Mouse (Mus musculus): ENCODE results near the gene Mpg. TPM values are rescaled to one million over a fixed set of nuclear protein-coding genes. Genes with fewer than 3 reads are reported as not detected.

Mpg gene
- polyA plus RNA-seq (2012; rRNA removed) = 10.4 and 11.1 TPM in 2 replicates

DNA sequence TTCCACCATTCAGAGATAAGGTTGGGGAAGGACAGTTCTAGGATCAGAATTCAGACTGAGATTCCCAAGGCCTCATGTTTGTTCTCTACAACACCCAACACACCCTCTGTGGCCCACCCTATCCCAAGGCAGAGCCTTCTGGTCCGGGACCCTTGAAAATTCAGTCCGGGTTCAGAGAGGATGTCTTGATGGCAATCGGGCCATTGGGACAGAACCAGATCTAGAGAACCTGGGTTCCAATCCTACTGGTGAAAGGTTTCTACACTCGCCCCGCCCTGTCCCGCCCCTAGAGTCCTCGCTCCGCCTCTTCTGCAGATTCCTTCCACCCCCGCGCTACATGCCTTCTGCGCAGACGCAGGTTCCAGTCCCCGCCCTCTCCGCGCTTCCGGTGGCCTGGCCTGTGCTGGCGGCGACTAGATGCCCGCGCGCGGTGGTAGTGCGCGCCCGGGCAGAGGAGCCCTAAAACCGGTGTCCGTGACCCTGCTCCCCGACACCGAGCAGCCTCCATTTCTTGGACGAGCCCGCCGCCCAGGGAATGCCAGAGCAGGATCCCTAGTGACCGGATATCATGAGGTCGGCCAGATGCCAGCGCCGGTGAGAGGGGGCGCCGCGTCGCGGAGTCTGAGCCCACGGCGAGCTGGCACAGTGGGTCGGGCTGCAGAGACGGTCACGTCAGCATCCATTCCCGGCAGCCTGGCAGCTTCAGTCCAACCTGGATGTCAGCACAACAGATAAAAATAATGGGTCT lies at the start of gene Mpg:
Gene Mpg, plus strand, starts transcription at position 382 of the 748 bp plus-strand sequence.
- TF ChIP-seq CTCF (IDR thresholded peaks at IDR 0.05; ENCODE audit: extremely low read depth, insufficient read depth, insufficient read length, insufficient replicate concordance) (no peak), POLR2A (IDR thresholded peaks at IDR 0.05; ENCODE audit: low read depth, low read length) (peak; percentile 94)
- Histone ChIP-seq H3K27ac (ENCODE audit: insufficient read depth, low read length) (peak within 1 kb of the TSS; percentile 76), H3K4me3 (ENCODE audit: extremely low read depth, insufficient read depth, insufficient read length) (peak within 1 kb of the TSS; percentile 86), H3K4me1 (ENCODE audit: control insufficient read depth, insufficient read depth, insufficient read length) (peaks cover 19% of the 10 kb centered on the region), H3K27me3 (ENCODE audit: control insufficient read depth, insufficient read depth, low read length) (peaks cover 9% of the 10 kb centered on the region), H3K36me3 (ENCODE audit: control insufficient read depth, insufficient read depth, low read length) (peaks cover 5% of the 10 kb centered on the region)
- peak; percentile 71 to 90 for DNase-seq (ENCODE audit: low read depth in 1 of 2, low spot score in 2 of 2)
- 4% methylated on average over 47 of the region's 47 CpGs for WGBS

DNA sequence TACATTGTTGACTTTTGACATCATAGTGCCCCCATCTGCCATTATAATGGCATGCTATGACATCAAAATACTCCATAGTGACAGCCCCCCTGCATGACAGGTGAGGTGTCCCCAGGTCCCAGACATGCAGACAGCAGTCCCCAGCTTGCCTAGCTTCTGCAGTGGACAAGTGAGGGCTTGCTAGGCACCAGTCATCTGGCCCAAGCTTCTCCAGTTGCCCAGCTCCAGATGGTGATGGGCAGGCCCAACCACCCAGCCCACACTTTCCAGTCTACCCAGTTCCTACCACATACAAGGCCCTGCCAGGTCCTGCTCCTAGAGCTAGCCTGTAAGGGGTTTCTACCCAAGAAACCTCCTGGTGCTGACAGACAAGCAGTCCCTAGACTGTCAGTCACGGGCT lies 47.8 kb upstream of the Mpg start:
- H3K36me3 ChIP-seq (ENCODE audit: control insufficient read depth, insufficient read depth, low read length) = no peaks in the 10 kb centered on the region
- WGBS = 88% methylated on average over 1 of the region's 1 CpGs
- H3K4me3 ChIP-seq (ENCODE audit: extremely low read depth, insufficient read depth, insufficient read length) = no peak overlapping the region
- no peak overlapping the region for H3K27ac ChIP-seq (ENCODE audit: insufficient read depth, low read length)
- H3K27me3 ChIP-seq (ENCODE audit: control insufficient read depth, insufficient read depth, low read length) = no peaks in the 10 kb centered on the region
- no peaks in the 10 kb centered on the region for H3K4me1 ChIP-seq (ENCODE audit: control insufficient read depth, insufficient read depth, insufficient read length)
- no peak for DNase-seq (ENCODE audit: low read depth in 1 of 2, low spot score in 2 of 2)
- TF ChIP-seq CTCF (IDR thresholded peaks at IDR 0.05; ENCODE audit: extremely low read depth, insufficient read depth, insufficient read length, insufficient replicate concordance) (no peak), POLR2A (IDR thresholded peaks at IDR 0.05; ENCODE audit: low read depth, low read length) (no peak)

DNA sequence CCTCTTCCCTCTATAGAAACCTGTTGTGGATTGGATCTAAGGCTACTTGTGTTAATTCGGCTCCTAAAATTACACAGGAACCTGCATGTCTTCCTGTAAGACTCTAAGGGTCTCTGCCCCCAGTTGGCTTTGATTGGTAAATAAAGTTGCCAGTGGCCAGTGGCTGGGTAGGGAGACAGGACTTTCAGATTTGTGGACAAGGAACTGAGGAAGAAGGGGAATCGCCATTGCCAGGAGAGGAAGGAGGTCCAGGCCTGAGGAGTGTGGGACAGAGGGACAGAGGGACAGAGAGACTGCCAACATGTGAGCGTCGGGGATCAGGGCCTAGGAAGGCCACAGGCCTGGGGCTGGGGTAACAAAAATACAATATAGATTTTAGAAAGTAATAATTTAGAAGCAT lies 45.1 kb upstream of the Mpg start:
- WGBS = 89% methylated on average over 4 of the region's 4 CpGs
- no peak overlapping the region for H3K4me3 ChIP-seq (ENCODE audit: extremely low read depth, insufficient read depth, insufficient read length)

DNA sequence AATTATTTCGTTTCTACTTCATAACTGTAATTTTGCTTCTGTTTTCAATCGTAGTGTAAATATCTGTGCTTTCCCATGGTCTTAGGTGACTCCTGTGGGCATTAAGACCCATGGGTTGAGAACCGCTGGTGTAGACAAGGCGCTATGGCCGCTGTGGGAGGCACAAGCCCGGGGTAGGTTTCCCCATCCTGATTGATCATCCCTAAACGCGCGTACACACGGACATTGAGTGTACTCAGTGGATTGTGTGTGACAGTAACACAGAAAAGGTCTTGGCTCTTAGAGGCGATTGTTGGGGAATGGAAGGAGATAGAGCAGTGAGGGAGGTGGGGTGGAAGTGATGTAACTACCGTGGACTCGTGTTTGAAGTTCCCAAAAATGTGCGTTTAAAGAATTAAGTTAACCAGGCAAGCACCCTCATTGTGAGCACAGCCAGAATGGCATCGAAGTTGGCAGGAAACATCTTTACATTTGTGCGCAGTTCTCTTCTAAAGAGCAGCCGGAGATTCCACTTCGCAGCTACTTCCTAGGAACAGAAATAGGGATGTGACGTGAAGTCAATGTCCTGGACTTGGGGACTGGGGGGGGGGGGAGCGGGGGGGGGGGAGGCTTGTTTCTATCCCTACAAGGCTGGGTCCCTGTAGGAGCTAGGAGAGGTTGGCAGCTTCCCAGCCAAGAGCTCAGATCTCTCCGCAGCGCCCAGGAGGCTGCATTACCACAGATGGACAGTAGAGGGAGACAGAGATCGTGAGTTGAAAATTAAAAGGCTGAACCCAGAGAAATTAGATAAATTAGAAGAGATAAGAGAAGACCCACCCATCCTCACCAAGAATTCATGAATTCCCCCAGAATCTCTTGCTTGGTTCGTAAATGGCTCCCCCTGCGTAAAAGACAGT lies 44.1 kb upstream of the Mpg start:
- TF ChIP-seq POLR2A (IDR thresholded peaks at IDR 0.05; ENCODE audit: low read depth, low read length) (no peak), CTCF (IDR thresholded peaks at IDR 0.05; ENCODE audit: extremely low read depth, insufficient read depth, insufficient read length, insufficient replicate concordance) (peak; percentile 83; the same call in 1 of the 2 replicates)
- Histone ChIP-seq H3K4me1 (ENCODE audit: control insufficient read depth, insufficient read depth, insufficient read length) (no peaks in the 10 kb centered on the region), H3K36me3 (ENCODE audit: control insufficient read depth, insufficient read depth, low read length) (no peaks in the 10 kb centered on the region), H3K4me3 (ENCODE audit: extremely low read depth, insufficient read depth, insufficient read length) (no peak overlapping the region), H3K27me3 (ENCODE audit: control insufficient read depth, insufficient read depth, low read length) (no peaks in the 10 kb centered on the region), H3K27ac (ENCODE audit: insufficient read depth, low read length) (no peak overlapping the region)
- DNase-seq (ENCODE audit: low read depth in 1 of 2, low spot score in 2 of 2) = peak in 1 of 2 experiments; percentile 65
- 47% methylated on average over 25 of the region's 25 CpGs for WGBS

More for the DNA sequence above, 45.1 kb upstream of the Mpg start:
- no peak for DNase-seq (ENCODE audit: low read depth in 1 of 2, low spot score in 2 of 2)
- no peak overlapping the region for H3K27ac ChIP-seq (ENCODE audit: insufficient read depth, low read length)
- no peak for TF ChIP-seq CTCF (IDR thresholded peaks at IDR 0.05; ENCODE audit: extremely low read depth, insufficient read depth, insufficient read length, insufficient replicate concordance)
- no peak for TF ChIP-seq POLR2A (IDR thresholded peaks at IDR 0.05; ENCODE audit: low read depth, low read length)
- no peaks in the 10 kb centered on the region for H3K36me3 ChIP-seq (ENCODE audit: control insufficient read depth, insufficient read depth, low read length)
- no peaks in the 10 kb centered on the region for H3K27me3 ChIP-seq (ENCODE audit: control insufficient read depth, insufficient read depth, low read length)
- no peaks in the 10 kb centered on the region for H3K4me1 ChIP-seq (ENCODE audit: control insufficient read depth, insufficient read depth, insufficient read length)

DNA sequence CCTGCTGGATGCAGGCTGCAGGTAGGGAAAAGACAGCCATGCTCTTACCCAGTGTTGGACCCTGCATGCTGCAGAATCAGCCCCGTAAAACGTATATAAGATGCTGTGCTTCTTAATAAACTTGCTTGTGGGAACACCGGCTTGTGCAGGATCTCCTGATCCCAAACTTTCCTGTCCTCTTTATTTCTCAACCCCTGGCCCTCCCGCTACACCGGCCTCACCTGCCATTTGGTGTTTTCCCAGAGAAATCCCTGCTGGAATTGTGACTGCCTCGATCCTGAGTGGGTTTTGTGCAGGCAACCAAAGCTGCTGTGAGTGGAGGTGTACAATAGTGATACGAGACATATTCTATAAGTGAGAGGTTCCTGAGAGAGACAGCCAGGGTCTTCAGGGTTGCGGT lies 41.8 kb upstream of the Mpg start:
- Histone ChIP-seq H3K36me3 (ENCODE audit: control insufficient read depth, insufficient read depth, low read length) (no peaks in the 10 kb centered on the region), H3K27ac (ENCODE audit: insufficient read depth, low read length) (no peak overlapping the region), H3K4me1 (ENCODE audit: control insufficient read depth, insufficient read depth, insufficient read length) (no peaks in the 10 kb centered on the region), H3K27me3 (ENCODE audit: control insufficient read depth, insufficient read depth, low read length) (no peaks in the 10 kb centered on the region), H3K4me3 (ENCODE audit: extremely low read depth, insufficient read depth, insufficient read length) (no peak overlapping the region)
- WGBS = 93% methylated on average over 8 of the region's 8 CpGs
- no peak for DNase-seq (ENCODE audit: low read depth in 1 of 2, low spot score in 2 of 2)
- TF ChIP-seq POLR2A (IDR thresholded peaks at IDR 0.05; ENCODE audit: low read depth, low read length) (no peak), CTCF (IDR thresholded peaks at IDR 0.05; ENCODE audit: extremely low read depth, insufficient read depth, insufficient read length, insufficient replicate concordance) (no peak)

DNA sequence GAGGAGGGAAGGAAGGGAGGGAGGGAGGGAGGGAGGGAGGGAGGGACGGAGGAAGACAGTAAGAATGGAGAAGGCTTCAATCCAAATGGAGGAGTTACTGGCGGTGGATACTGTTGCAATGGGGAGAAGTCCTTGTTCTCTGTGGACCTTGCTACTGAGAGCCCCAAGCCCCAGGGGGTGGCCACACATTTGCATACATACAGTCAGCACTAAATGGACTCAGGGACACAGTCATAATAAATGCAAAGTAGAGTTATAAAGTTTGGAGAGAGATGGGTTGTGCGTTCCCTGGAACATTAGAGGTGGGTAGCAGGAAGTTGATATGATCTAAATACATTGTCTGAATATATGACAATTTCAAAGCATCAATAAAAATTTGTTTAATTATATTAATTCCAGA lies 40.3 kb upstream of the Mpg start:
- Histone ChIP-seq H3K27me3 (ENCODE audit: control insufficient read depth, insufficient read depth, low read length) (no peaks in the 10 kb centered on the region), H3K36me3 (ENCODE audit: control insufficient read depth, insufficient read depth, low read length) (no peaks in the 10 kb centered on the region), H3K4me1 (ENCODE audit: control insufficient read depth, insufficient read depth, insufficient read length) (no peaks in the 10 kb centered on the region), H3K27ac (ENCODE audit: insufficient read depth, low read length) (no peak overlapping the region), H3K4me3 (ENCODE audit: extremely low read depth, insufficient read depth, insufficient read length) (no peak overlapping the region)
- TF ChIP-seq POLR2A (IDR thresholded peaks at IDR 0.05; ENCODE audit: low read depth, low read length) (no peak), CTCF (IDR thresholded peaks at IDR 0.05; ENCODE audit: extremely low read depth, insufficient read depth, insufficient read length, insufficient replicate concordance) (no peak)
- no peak for DNase-seq (ENCODE audit: low read depth in 1 of 2, low spot score in 2 of 2)
- 88% methylated on average over 3 of the region's 3 CpGs for WGBS

Measured in spleen, adult 2 months (tissue).